Mouse (Mus musculus) lung, embryonic 14.5 days (tissue): ENCODE measurements at regions not wholly inside any gene's neighbourhood (a gene's known extent, or its start where the extent isn't known, plus 50 kb on each side); places are given as distances from the start of the nearest gene placed in this dataset.
"Not testable (repeated sequence)": the region's sequence is repeated elsewhere in the genome, so short reads cannot be mapped to it uniquely, and the experiment has no call there.

Experiments used
- ATAC-seq: fragments of 200-750 bp; cut with Nextera tagmentation; 2 replicates; pipeline ENCODE4 v1.8.0; 2017; ENCODE audit warnings: mild to moderate bottlenecking, moderate TSS enrichment, moderate library complexity; ENCODE audit not compliant: insufficient read depth
- DNase-seq: peaks from one replicate; pipeline ENCODE4 v3.0.0-alpha.2; 2015
- H3K27ac ChIP-seq: fragments of 300-500 bp; sonication (generic); 2 replicates; pipeline ENCODE4 v1.5.1; 2014; ENCODE audit warnings: low read depth, mild to moderate bottlenecking, moderate library complexity
- H3K27me3 ChIP-seq: fragments of 300-500 bp; sonication (generic); 2 replicates; pipeline ENCODE4 v1.6.1; 2014; ENCODE audit warnings: low read length, control low read depth; ENCODE audit not compliant: insufficient read depth
- H3K36me3 ChIP-seq: fragments of 300-500 bp; sonication (generic); 2 replicates; pipeline ENCODE4 v1.6.1; 2014; ENCODE audit warnings: control low read depth; ENCODE audit not compliant: insufficient read depth
- H3K4me1 ChIP-seq: fragments of 300-500 bp; sonication (generic); 2 replicates; pipeline ENCODE4 v1.6.1; 2014; ENCODE audit warnings: antibody characterized with exemption, control low read depth; ENCODE audit not compliant: insufficient read depth
- H3K4me2 ChIP-seq: fragments of 300-500 bp; sonication (generic); 2 replicates; pipeline ENCODE4 v1.6.1; 2014; ENCODE audit warnings: mild to moderate bottlenecking
- H3K4me3 ChIP-seq: fragments of 300-500 bp; sonication (generic); 2 replicates; pipeline ENCODE4 v1.5.1; 2014; ENCODE audit warnings: low read depth, low read length
- H3K9ac ChIP-seq: fragments of 300-500 bp; sonication (generic); 2 replicates; pipeline ENCODE4 v1.6.1; 2014
- H3K9me3 ChIP-seq: fragments of 300-500 bp; sonication (generic); 2 replicates; pipeline ENCODE4 v1.6.1; 2016; ENCODE audit warnings: low read depth, low read length, control low read depth
- CTCF ChIP-seq: IDR thresholded peaks from 2 replicates; pipeline ENCODE4 v1.5.1; 2016; ENCODE audit warnings: antibody characterized with exemption, low read depth
- WGBS: fragments of 180-500 bp; shearing (Covaris S2); extraction: QIAGEN DNeasy Blood & Tissue Kit; methylation state at CpG from one replicate; pipeline ENCODE4 v1.1.7; 2014; 5-methylcytosine and 5-hydroxymethylcytosine counted together

- Histone ChIP-seq H3K4me2 (no peak overlapping the region), H3K27me3 (no peaks in the 10 kb centered on the region), H3K4me1 (no peaks in the 10 kb centered on the region), H3K9me3 (0 out of 2 replicates have a peak, but pooled peaks cover 4% of the 10 kb centered on the region), H3K27ac (no peak overlapping the region), H3K9ac (no peak overlapping the region), H3K4me3 (no peak overlapping the region), H3K36me3 (no peaks in the 10 kb centered on the region)
- peak; percentile 92 for TF ChIP-seq CTCF
- 47% methylated on average over 9 of the region's 9 CpGs for WGBS
- ATAC-seq (no peak), DNase-seq (peak; percentile 92)
Measured at GRCm38 (mm10) chr10:69005199-69005872, 145.9 kb upstream of the Rhobtb1 start.

- DNase-seq, H3K9me3 ChIP-seq, H3K4me2 ChIP-seq, ATAC-seq, H3K36me3 ChIP-seq, H3K27ac ChIP-seq, H3K9ac ChIP-seq, H3K4me1 ChIP-seq, H3K27me3 ChIP-seq, H3K4me3 ChIP-seq: not testable (repeated sequence)
- WGBS, result 86% methylated on average over 8 of the region's 8 CpGs
Measured at GRCm38 (mm10) chr10:69008679-69009078, 142.6 kb upstream of the Rhobtb1 start.

GRCm38 (mm10) chr10:69020811-69021743 lies 130.2 kb upstream of the Rhobtb1 start:
- DNase-seq (no peak), ATAC-seq (no peak)
- TF ChIP-seq CTCF, result no peak
- Histone ChIP-seq H3K4me2 (no peak overlapping the region), H3K9me3 (no peaks in the 10 kb centered on the region), H3K4me3 (no peak overlapping the region), H3K4me1 (no peaks in the 10 kb centered on the region), H3K36me3 (no peaks in the 10 kb centered on the region), H3K9ac (no peak overlapping the region), H3K27ac (no peak overlapping the region), H3K27me3 (no peaks in the 10 kb centered on the region)
- WGBS, result 80% methylated on average over 30 of the region's 30 CpGs

- Histone ChIP-seq H3K9me3 (no peaks in the 10 kb centered on the region), H3K27me3 (no peaks in the 10 kb centered on the region), H3K27ac (no peak overlapping the region), H3K36me3 (no peaks in the 10 kb centered on the region), H3K4me1 (no peaks in the 10 kb centered on the region), H3K4me2 (no peak overlapping the region), H3K9ac (no peak overlapping the region), H3K4me3 (no peak overlapping the region)
- no peak for TF ChIP-seq CTCF
- ATAC-seq (no peak), DNase-seq (no peak)
- 76% methylated on average over 9 of the region's 9 CpGs for WGBS
Measured at GRCm38 (mm10) chr10:69033410-69033809, 117.8 kb upstream of the Rhobtb1 start.

GRCm38 (mm10) chr10:69034390-69035120 lies 116.7 kb upstream of the Rhobtb1 start:
- Histone ChIP-seq H3K4me3 (no peak overlapping the region), H3K36me3 (no peaks in the 10 kb centered on the region), H3K9ac (no peak overlapping the region), H3K27me3 (no peaks in the 10 kb centered on the region), H3K9me3 (no peaks in the 10 kb centered on the region), H3K4me2 (no peak overlapping the region), H3K27ac (no peak overlapping the region), H3K4me1 (no peaks in the 10 kb centered on the region)
- DNase-seq (no peak), ATAC-seq (no peak)
- TF ChIP-seq CTCF, result no peak
- 38% methylated on average over 2 of the region's 2 CpGs for WGBS

- 79% methylated on average over 4 of the region's 4 CpGs for WGBS
- not testable (repeated sequence) for ATAC-seq, H3K27me3 ChIP-seq, H3K36me3 ChIP-seq, H3K4me1 ChIP-seq, H3K4me3 ChIP-seq, DNase-seq, H3K4me2 ChIP-seq, H3K9me3 ChIP-seq, H3K27ac ChIP-seq, H3K9ac ChIP-seq
Measured at GRCm38 (mm10) chr10:69035536-69035935, 115.7 kb upstream of the Rhobtb1 start.

GRCm38 (mm10) chr10:69036096-69036495 lies 115.1 kb upstream of the Rhobtb1 start:
- no peak overlapping the region for H3K4me2 ChIP-seq
- no peaks in the 10 kb centered on the region for H3K9me3 ChIP-seq
- 88% methylated on average over 2 of the region's 2 CpGs for WGBS
- ATAC-seq (no peak), DNase-seq (no peak)
- no peaks in the 10 kb centered on the region for H3K27me3 ChIP-seq
- TF ChIP-seq CTCF, result no peak
- no peaks in the 10 kb centered on the region for H3K4me1 ChIP-seq
- H3K36me3 ChIP-seq, result no peaks in the 10 kb centered on the region
- H3K27ac ChIP-seq, result no peak overlapping the region
- H3K4me3 ChIP-seq, result no peak overlapping the region
- no peak overlapping the region for H3K9ac ChIP-seq
